Mouse (Mus musculus): ENCODE results near the gene Efna3.

Gene Efna3

GRCm38 (mm10) chr3:89282291-89282643, 40.5 kb downstream of the Efna3 start:
- DNase-seq: no peak

GRCm38 (mm10) chr3:89281579-89282290, 41.0 kb downstream of the Efna3 start:
- peak; percentile 76 for DNase-seq

- peak; percentile 36 for DNase-seq
Measured at GRCm38 (mm10) chr3:89280606-89281511, 41.9 kb downstream of the Efna3 start, which contains the start of gene Efna1. Efna1 (minus strand) TSS chr3:89281142.

GRCm38 (mm10) chr3:89280050-89280605, 42.6 kb downstream of the Efna3 start:
- DNase-seq: no peak

- DNase-seq: peak; percentile 73
Measured at GRCm38 (mm10) chr3:89279153-89279890, 43.4 kb downstream of the Efna3 start.

GRCm38 (mm10) chr3:89278643-89279042, 44.1 kb downstream of the Efna3 start:
- DNase-seq: no peak

- peak; percentile 18 for DNase-seq
Measured at GRCm38 (mm10) chr3:89278107-89278506, 44.7 kb downstream of the Efna3 start.

- DNase-seq: no peak
Measured at GRCm38 (mm10) chr3:89277281-89278021, 45.3 kb downstream of the Efna3 start.

GRCm38 (mm10) chr3:89276061-89276460, 46.7 kb downstream of the Efna3 start:
- no peak for DNase-seq

- DNase-seq: no peak
Measured at GRCm38 (mm10) chr3:89271760-89272159, 51.0 kb downstream of the Efna3 start.

- no peak for DNase-seq
Measured at GRCm38 (mm10) chr3:89270891-89271290, 51.9 kb downstream of the Efna3 start.

- peak; percentile 79 for DNase-seq
Measured at GRCm38 (mm10) chr3:89270051-89270755, 52.6 kb downstream of the Efna3 start, which contains the start of gene Slc50a1. Slc50a1 (minus strand) TSS chr3:89270570.

GRCm38 (mm10) chr3:89268916-89269315, 53.8 kb downstream of the Efna3 start:
- DNase-seq: no peak

- DNase-seq: peak; percentile 79
Measured at GRCm38 (mm10) chr3:89266439-89266893, 56.3 kb downstream of the Efna3 start.
